Mouse (Mus musculus): Measurements from ENCODE around the gene E2f2. TPM values are rescaled to one million over a fixed set of nuclear protein-coding genes. Genes with fewer than 3 reads are reported as not detected.

E2f2 gene
- polyA plus RNA-seq, 1 experiment from 2014 or later: 16.1 TPM

GRCm38 (mm10) chr4:136179456-136179855 lies 7.3 kb downstream of the E2f2 start:
- H3K36me3 ChIP-seq: no peaks in the 10 kb centered on the region
- peak overlapping the region; percentile 47; the same call in 1 of the 2 replicates for H3K4me2 ChIP-seq
- H3K4me3 ChIP-seq: no peak overlapping the region

GRCm38 (mm10) chr4:136179998-136180397 lies 7.8 kb downstream of the E2f2 start:
- no peaks in the 10 kb centered on the region for H3K36me3 ChIP-seq
- peaks cover 64% of the 10 kb centered on the region for H3K4me1 ChIP-seq
- no peaks in the 10 kb centered on the region for H3K9me3 ChIP-seq

More at GRCm38 (mm10) chr4:136179456-136179855, 7.3 kb downstream of the E2f2 start:
- no peak overlapping the region for H3K9ac ChIP-seq
- ATAC-seq (ENCODE audit: borderline replicate concordance, extremely low read depth, low FRiP score, low TSS enrichment): no peak
- no peaks in the 10 kb centered on the region for H3K27me3 ChIP-seq
- peak overlapping the region; percentile 90; the same call in 1 of the 2 replicates for H3K27ac ChIP-seq
- 83% methylated on average over 7 of the region's 7 CpGs for WGBS
- H3K4me1 ChIP-seq: peaks cover 69% of the 10 kb centered on the region
- no peaks in the 10 kb centered on the region for H3K9me3 ChIP-seq

DNA sequence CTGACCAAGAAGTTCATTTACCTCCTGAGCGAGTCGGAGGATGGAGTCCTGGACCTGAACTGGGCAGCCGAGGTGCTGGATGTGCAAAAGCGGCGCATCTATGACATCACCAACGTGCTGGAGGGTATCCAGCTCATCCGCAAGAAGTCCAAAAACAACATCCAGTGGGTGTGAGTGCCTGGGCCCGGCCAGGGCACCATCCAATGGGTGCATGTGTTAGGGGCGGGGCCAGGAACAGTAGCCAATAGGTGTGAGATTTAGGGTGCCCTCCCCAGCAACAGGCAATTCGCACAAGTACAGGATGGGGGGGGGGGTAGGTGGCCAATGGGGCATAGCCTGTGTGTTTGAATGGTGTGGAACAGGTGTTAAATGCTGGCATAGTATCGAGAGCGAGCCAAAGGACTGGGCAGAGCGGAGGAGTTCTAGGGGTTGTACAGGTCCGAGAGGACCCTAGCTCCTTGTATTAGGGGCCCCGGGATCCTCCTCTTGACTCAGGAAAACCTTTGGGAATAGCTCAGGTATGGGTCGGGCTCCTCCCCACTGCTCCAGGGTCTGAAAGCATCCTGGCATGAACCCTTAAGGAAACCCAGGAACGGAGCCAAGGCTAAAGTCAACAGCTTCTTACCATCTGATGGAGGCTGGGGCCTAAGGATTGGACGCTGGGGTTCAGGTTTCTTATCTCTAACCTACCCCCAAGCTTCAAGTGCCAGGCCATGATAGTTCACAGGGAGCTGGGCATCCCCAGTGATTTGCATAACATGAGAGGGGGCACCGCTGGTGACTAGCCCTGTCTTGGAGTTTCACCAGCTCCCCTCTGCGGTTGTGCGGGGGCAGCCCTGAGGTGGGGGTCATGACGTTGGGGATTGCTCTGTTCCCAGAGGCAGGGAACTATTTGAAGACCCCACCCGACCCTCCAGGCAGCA lies 8.5 kb downstream of the E2f2 start:
- H3K27me3 ChIP-seq: no peaks in the 10 kb centered on the region
- ATAC-seq (ENCODE audit: borderline replicate concordance, extremely low read depth, low FRiP score, low TSS enrichment): peak; percentile 83
- H3K4me2 ChIP-seq: peak overlapping the region; percentile 47
- peak overlapping the region; percentile 89 for H3K27ac ChIP-seq
- no peaks in the 10 kb centered on the region for H3K36me3 ChIP-seq
- H3K4me3 ChIP-seq: peak overlapping the region; percentile 32
- 15% methylated on average over 23 of the region's 23 CpGs for WGBS
- no peaks in the 10 kb centered on the region for H3K9me3 ChIP-seq
- H3K9ac ChIP-seq: no peak overlapping the region
- H3K4me1 ChIP-seq: peaks cover 65% of the 10 kb centered on the region

More at GRCm38 (mm10) chr4:136179998-136180397, 7.8 kb downstream of the E2f2 start:
- Histone ChIP-seq H3K4me3 (peak overlapping the region; percentile 32), H3K27me3 (no peaks in the 10 kb centered on the region), H3K27ac (peak overlapping the region; percentile 89), H3K9ac (no peak overlapping the region), H3K4me2 (peak overlapping the region; percentile 47)
- 9% methylated on average over 15 of the region's 15 CpGs for WGBS
- ATAC-seq (ENCODE audit: borderline replicate concordance, extremely low read depth, low FRiP score, low TSS enrichment): peak; percentile 15; the same call in 1 of the 2 replicates

GRCm38 (mm10) chr4:136181367-136181766 lies 9.2 kb downstream of the E2f2 start:
- Histone ChIP-seq H3K9me3 (no peaks in the 10 kb centered on the region), H3K36me3 (no peaks in the 10 kb centered on the region), H3K27ac (peak overlapping the region; percentile 89), H3K4me3 (peak overlapping the region; percentile 32), H3K4me2 (peak overlapping the region; percentile 47), H3K27me3 (no peaks in the 10 kb centered on the region), H3K4me1 (peaks cover 65% of the 10 kb centered on the region), H3K9ac (no peak overlapping the region; the same call in 1 of the 2 replicates)
- no peak for ATAC-seq (ENCODE audit: borderline replicate concordance, extremely low read depth, low FRiP score, low TSS enrichment)
- WGBS: 21% methylated on average over 12 of the region's 12 CpGs

- no peaks in the 10 kb centered on the region; the same call in 1 of the 2 replicates for H3K36me3 ChIP-seq
- H3K9me3 ChIP-seq: no peaks in the 10 kb centered on the region
- H3K9ac ChIP-seq: no peak overlapping the region
- peaks cover 41% of the 10 kb centered on the region for H3K4me1 ChIP-seq
- H3K4me2 ChIP-seq: no peak overlapping the region
- WGBS: 46% methylated on average over 9 of the region's 9 CpGs
- H3K4me3 ChIP-seq: no peak overlapping the region
- no peak for ATAC-seq (ENCODE audit: borderline replicate concordance, extremely low read depth, low FRiP score, low TSS enrichment)
- H3K27ac ChIP-seq: peak overlapping the region; percentile 39; the same call in 1 of the 2 replicates
- no peaks in the 10 kb centered on the region for H3K27me3 ChIP-seq
Observed at GRCm38 (mm10) chr4:136185375-136185774, 13.2 kb downstream of the E2f2 start.

DNA sequence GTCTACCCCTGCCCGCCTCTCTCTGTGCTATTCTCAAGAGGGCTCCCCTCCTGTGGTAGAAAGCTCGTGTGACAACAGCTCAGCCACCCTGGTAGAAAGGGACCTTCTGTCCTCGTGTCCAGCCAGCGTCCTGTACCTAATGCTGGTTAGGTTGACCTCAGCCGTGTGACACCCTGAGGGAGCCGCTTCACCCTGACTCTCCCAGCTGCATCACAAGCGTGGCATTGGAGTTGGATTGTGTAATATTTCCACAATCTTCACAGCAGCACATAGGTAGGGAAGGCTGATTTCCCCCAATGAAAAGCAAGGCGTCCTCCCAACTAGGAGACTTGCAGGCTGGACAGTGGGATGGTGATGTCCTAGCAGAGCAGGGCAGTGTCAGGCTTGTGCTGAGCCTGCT lies 14.1 kb downstream of the E2f2 start:
- 70% methylated on average over 8 of the region's 8 CpGs for WGBS
- ATAC-seq (ENCODE audit: borderline replicate concordance, extremely low read depth, low FRiP score, low TSS enrichment): no peak
- H3K4me3 ChIP-seq: no peak overlapping the region
- H3K4me2 ChIP-seq: peak overlapping the region; percentile 36; the same call in 1 of the 2 replicates
- H3K4me1 ChIP-seq: peaks cover 33% of the 10 kb centered on the region
- H3K27me3 ChIP-seq: no peaks in the 10 kb centered on the region
- H3K27ac ChIP-seq: peak overlapping the region; percentile 85
- no peaks in the 10 kb centered on the region; the same call in 1 of the 2 replicates for H3K36me3 ChIP-seq
- no peaks in the 10 kb centered on the region for H3K9me3 ChIP-seq
- H3K9ac ChIP-seq: peak overlapping the region; percentile 14; the same call in 1 of the 2 replicates

- H3K9ac ChIP-seq: peak overlapping the region; percentile 14; the same call in 1 of the 2 replicates
- no peak overlapping the region for H3K4me3 ChIP-seq
- H3K4me2 ChIP-seq: peak overlapping the region; percentile 36
- peaks cover 28% of the 10 kb centered on the region for H3K4me1 ChIP-seq
- H3K9me3 ChIP-seq: no peaks in the 10 kb centered on the region
- H3K27me3 ChIP-seq: no peaks in the 10 kb centered on the region
- ATAC-seq (ENCODE audit: borderline replicate concordance, extremely low read depth, low FRiP score, low TSS enrichment): peak; percentile 75; the same call in 1 of the 2 replicates
- WGBS: 45% methylated on average over 23 of the region's 23 CpGs
- no peaks in the 10 kb centered on the region; the same call in 1 of the 2 replicates for H3K36me3 ChIP-seq
- peak overlapping the region; percentile 85 for H3K27ac ChIP-seq
Observed at GRCm38 (mm10) chr4:136186739-136187472, 14.7 kb downstream of the E2f2 start.

DNA sequence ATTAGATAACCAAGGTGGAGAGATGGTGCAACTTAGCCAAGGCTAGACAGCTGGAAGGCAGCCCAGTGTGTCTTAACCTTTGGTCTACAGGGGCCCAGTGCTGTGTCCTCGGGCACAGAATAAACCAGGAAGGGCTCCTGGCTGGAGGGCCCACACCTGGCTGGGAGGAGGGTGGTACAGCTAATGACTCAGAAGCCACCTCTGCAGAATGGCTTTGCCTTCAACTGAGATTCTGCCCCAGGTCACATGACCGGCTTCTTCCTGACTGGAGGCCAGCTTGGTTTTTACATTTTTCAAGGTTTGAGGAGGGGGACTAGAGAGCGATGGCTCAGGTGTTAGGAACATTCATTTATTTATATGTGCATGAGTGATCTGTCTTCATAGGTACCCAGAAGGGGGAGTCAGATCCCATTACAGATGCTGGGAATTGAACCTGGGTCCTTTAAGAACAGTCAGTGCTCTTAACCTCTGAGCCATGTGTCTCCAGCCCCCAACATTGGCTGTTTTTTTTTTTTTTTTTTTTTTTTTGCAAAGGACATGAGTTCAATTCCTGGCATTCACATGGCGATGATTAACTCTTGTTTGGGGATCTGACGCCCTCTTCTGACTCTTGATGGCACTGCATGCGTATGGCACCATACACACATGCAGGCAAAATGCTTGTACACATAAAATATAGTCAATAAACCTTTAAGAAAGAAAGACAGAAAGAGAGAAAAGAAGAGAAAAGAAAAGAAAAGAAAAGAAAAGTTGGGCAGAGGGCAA lies 17.0 kb downstream of the E2f2 start:
- no peak overlapping the region for H3K4me2 ChIP-seq
- no peaks in the 10 kb centered on the region for H3K27me3 ChIP-seq
- WGBS: 76% methylated on average over 6 of the region's 6 CpGs
- no peak overlapping the region for H3K27ac ChIP-seq
- no peak overlapping the region for H3K4me3 ChIP-seq
- no peak for ATAC-seq (ENCODE audit: borderline replicate concordance, extremely low read depth, low FRiP score, low TSS enrichment)
- H3K9me3 ChIP-seq: no peaks in the 10 kb centered on the region
- H3K36me3 ChIP-seq: peaks cover 9% of the 10 kb centered on the region; the same call in 1 of the 2 replicates
- no peak overlapping the region for H3K9ac ChIP-seq
- peaks cover 31% of the 10 kb centered on the region for H3K4me1 ChIP-seq

DNA sequence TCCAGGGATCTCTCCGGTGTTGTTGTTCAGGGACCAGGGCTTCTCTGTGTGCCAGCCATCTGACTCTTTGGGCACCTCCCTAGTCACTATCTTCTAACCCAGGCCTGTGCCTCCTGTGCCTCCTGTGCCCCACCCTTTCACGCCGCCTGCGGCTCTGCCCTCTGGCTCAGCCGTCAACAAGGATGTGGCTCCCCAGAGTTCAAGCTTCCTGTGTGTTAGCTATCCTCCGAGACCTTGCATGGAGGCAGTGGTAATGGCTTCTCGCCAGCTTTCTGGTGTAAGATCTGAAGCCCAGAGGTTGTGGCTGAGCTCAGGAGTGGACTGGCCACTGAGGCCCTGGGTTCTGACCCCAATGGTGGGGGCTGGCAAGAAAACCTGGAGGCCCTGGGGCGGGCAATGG lies 17.7 kb downstream of the E2f2 start:
- no peak overlapping the region for H3K9ac ChIP-seq
- peaks cover 9% of the 10 kb centered on the region; the same call in 1 of the 2 replicates for H3K36me3 ChIP-seq
- no peak overlapping the region for H3K4me3 ChIP-seq
- ATAC-seq (ENCODE audit: borderline replicate concordance, extremely low read depth, low FRiP score, low TSS enrichment): peak; percentile 37; the same call in 1 of the 2 replicates
- H3K4me1 ChIP-seq: peaks cover 36% of the 10 kb centered on the region
- H3K4me2 ChIP-seq: no peak overlapping the region
- H3K9me3 ChIP-seq: no peaks in the 10 kb centered on the region
- WGBS: 65% methylated on average over 8 of the region's 8 CpGs
- no peak overlapping the region for H3K27ac ChIP-seq
- no peaks in the 10 kb centered on the region for H3K27me3 ChIP-seq

DNA sequence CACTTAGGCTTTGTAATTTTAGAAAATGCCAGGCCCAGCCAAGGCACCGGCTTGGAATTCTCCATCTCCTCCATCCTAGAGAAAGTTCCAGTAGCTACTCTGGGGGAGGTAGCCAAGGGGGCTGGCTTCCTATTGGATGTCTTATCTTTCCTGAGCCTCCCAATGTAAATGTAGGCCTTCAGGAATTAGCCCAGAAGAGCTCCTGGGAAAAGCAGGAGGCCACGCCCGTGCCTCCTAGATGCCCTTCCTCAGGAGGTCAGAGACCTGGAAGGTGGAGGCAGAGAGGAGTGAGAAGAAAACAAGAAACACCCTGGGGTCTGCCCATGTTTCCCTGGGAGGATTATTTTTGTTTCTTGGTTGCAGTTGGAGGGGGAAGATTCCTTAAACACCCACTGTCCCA lies 21.4 kb downstream of the E2f2 start:
- no peak overlapping the region for H3K27ac ChIP-seq
- no peak for ATAC-seq (ENCODE audit: borderline replicate concordance, extremely low read depth, low FRiP score, low TSS enrichment)

GRCm38 (mm10) chr4:136195029-136195428 lies 22.8 kb downstream of the E2f2 start:
- H3K27me3 ChIP-seq: no peaks in the 10 kb centered on the region
- 22% methylated on average over 7 of the region's 7 CpGs for WGBS
- H3K9me3 ChIP-seq: no peaks in the 10 kb centered on the region
- H3K9ac ChIP-seq: no peak overlapping the region
- no peak overlapping the region for H3K4me2 ChIP-seq
- H3K36me3 ChIP-seq: peaks cover 9% of the 10 kb centered on the region; the same call in 1 of the 2 replicates
- H3K4me3 ChIP-seq: no peak overlapping the region
- peaks cover 19% of the 10 kb centered on the region for H3K4me1 ChIP-seq
- H3K27ac ChIP-seq: peak overlapping the region; percentile 65
- ATAC-seq (ENCODE audit: borderline replicate concordance, extremely low read depth, low FRiP score, low TSS enrichment): no peak; the same call in 1 of the 2 replicates

More for the DNA sequence above, 21.4 kb downstream of the E2f2 start:
- Histone ChIP-seq H3K36me3 (peaks cover 9% of the 10 kb centered on the region; the same call in 1 of the 2 replicates), H3K9me3 (no peaks in the 10 kb centered on the region), H3K4me1 (peaks cover 19% of the 10 kb centered on the region), H3K4me2 (no peak overlapping the region), H3K4me3 (no peak overlapping the region), H3K27me3 (no peaks in the 10 kb centered on the region), H3K9ac (no peak overlapping the region)
- WGBS: 68% methylated on average over 3 of the region's 3 CpGs
